Mouse (Mus musculus) frontal cortex, adult 2 months (tissue): Measurements from ENCODE around the gene Xxylt1. TPM values are rescaled to one million over a fixed set of nuclear protein-coding genes. Genes with fewer than 3 reads are reported as not detected.
A peak's percentile ranks its signal among the peaks of the same experiment; 100 is the strongest.

Source experiments
- DNase-seq, 2 experiments: peaks; one replicate each; pipeline ENCODE4 v3.0.0; 2022; ENCODE audit warnings: low spot score in 1 of 2; ENCODE audit errors: extremely low spot score in 1 of 2
- polyA plus RNA-seq: library from polyadenylated mRNA; depleted of rRNA; stranded (reverse); fragments of >200 nt; gene quantifications from 2 replicates; pipeline ENCODE4 v1.2.3, GENCODE M21; 2012; rRNA removed

Xxylt1 gene
- polyA plus RNA-seq, 1 experiment, result 14.3 TPM

GRCm38 (mm10) chr16:30932196-30932595 lies 149.0 kb downstream of the Xxylt1 start:
- peak in 1 of 2 experiments; percentile 36 for DNase-seq

- peak; percentile 60 to 77 for DNase-seq
Measured at GRCm38 (mm10) chr16:30929165-30929564, 152.1 kb downstream of the Xxylt1 start.

GRCm38 (mm10) chr16:30928076-30928750 lies 153.0 kb downstream of the Xxylt1 start:
- no peak for DNase-seq

- DNase-seq, result no peak
Measured at GRCm38 (mm10) chr16:30925496-30925895, 155.7 kb downstream of the Xxylt1 start.

GRCm38 (mm10) chr16:30923899-30924298 lies 157.3 kb downstream of the Xxylt1 start:
- DNase-seq, result no peak

- no peak for DNase-seq
Measured at GRCm38 (mm10) chr16:30922548-30922947, 158.7 kb downstream of the Xxylt1 start.

GRCm38 (mm10) chr16:30918866-30919265 lies 162.4 kb downstream of the Xxylt1 start:
- no peak for DNase-seq

- no peak for DNase-seq
Measured at GRCm38 (mm10) chr16:30916931-30917330, 164.3 kb downstream of the Xxylt1 start.

GRCm38 (mm10) chr16:30915611-30916220 lies 165.5 kb downstream of the Xxylt1 start:
- no peak for DNase-seq

Other genes with a start within 250 kb of the Xxylt1 start
- 50.5 and 56.7 TPM in 2 replicates for gene Acap2, start 119.8 kb upstream of the Xxylt1 start, polyA plus RNA-seq
- 72.0 and 89.3 TPM in 2 replicates for gene Ppp1r2, start 193.8 kb upstream of the Xxylt1 start, polyA plus RNA-seq
- gene Apod, start 233.4 kb upstream of the Xxylt1 start, polyA plus RNA-seq, result 433 and 468 TPM in 2 replicates